Mouse (Mus musculus): ENCODE measurements around the gene Lima1. TPM values are rescaled to one million over a fixed set of nuclear protein-coding genes. Genes with fewer than 3 reads are reported as not detected.

Gene Lima1
- polyA plus RNA-seq, 1 experiment from 2014 or later = 18.6 TPM

DNA sequence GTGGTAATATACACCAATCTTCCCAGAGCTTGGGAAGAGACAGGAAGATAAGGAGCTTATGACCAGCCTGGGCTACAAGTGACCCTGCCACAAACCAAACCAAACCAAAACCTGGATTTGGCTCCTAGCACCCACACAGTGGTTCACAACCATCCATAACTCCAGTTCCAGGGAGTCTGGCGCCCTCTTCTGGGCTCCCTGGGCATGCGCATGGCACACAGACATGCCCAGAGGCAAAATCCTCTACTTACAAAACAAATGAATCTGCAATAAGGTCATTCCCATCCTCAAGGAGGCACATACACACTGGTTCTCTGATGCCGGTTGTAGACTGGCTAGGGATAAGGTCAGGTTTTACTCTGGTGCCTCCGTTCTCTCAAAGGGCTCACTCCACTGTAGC, 59.3 kb downstream of the Lima1 start:
- WGBS = 92% methylated on average over 4 of the region's 4 CpGs
- H3K36me3 ChIP-seq (ENCODE audit: control insufficient read depth, insufficient read depth, low read length) = peaks cover 16% of the 10 kb centered on the region; the same call in 1 of the 2 replicates
- H3K4me2 ChIP-seq (ENCODE audit: low read length) = no peak overlapping the region
- H3K27me3 ChIP-seq (ENCODE audit: control insufficient read depth, insufficient read depth, low read length) = no peaks in the 10 kb centered on the region
- peaks cover 0 to 8% of the 10 kb centered on the region in 2 experiments; a peak in 1 of 4 replicates for H3K4me1 ChIP-seq (ENCODE audit: control insufficient read depth in 2 of 2, insufficient read depth in 2 of 2, low read length in 2 of 2)
- H3K9ac ChIP-seq (ENCODE audit: low read length) = no peak overlapping the region
- no peak for ATAC-seq (ENCODE audit: insufficient number of reproducible peaks, insufficient read depth, low FRiP score, low read depth)
- H3K9me3 ChIP-seq (ENCODE audit: control insufficient read depth, low read length) = 0 out of 2 replicates have a peak, but pooled peaks cover 4% of the 10 kb centered on the region
- no peak overlapping the region for H3K27ac ChIP-seq (replicated peaks in 1 of 2; ENCODE audit: control insufficient read depth in 1 of 2, insufficient read depth in 1 of 2, low read depth in 2 of 2, low read length in 2 of 2)
- H3K4me3 ChIP-seq (ENCODE audit: control insufficient read depth in 1 of 2, insufficient read depth in 1 of 2, low read depth in 1 of 2, low read length in 2 of 2) = no peak overlapping the region

DNA sequence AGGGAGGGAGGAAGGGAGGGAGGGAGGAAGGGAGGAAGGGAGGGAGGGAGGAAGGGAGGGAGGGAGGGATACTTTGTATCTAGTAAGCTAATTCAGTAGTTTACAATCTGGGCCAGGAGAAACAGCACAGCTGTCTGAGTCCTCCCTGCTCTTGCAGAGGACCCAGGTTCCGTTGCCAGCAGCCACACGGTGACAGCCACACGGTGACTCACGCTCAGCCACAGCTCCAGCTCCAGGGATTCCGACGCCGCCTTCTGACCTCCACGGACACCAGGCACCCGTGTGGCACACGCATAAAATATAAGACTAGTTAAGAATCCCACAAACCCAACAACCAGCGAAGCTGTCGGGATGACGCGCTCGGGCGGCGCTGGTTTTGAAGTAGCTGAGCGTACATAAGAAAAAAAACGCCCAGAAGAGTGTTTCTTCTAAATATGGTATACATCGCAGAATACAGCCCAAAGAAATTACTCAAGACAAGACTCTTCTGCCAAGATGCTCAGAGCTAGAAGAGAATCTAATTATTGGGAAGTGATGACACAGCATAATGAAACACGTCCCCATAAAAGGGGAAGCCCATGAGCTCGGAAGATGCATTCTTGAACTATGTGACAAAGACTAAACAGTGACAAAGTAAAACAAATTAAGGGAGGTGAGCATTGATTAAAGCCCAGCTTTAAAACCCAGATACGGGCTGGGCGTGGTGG, 60.5 kb downstream of the Lima1 start:
- 0 out of 2 replicates have a peak, but pooled peaks cover 4% of the 10 kb centered on the region for H3K9me3 ChIP-seq (ENCODE audit: control insufficient read depth, low read length)
- no peak for ATAC-seq (ENCODE audit: insufficient number of reproducible peaks, insufficient read depth, low FRiP score, low read depth)
- WGBS = 91% methylated on average over 24 of the region's 24 CpGs
- H3K36me3 ChIP-seq (ENCODE audit: control insufficient read depth, insufficient read depth, low read length) = peaks cover 16% of the 10 kb centered on the region; the same call in 1 of the 2 replicates
- peaks cover 0 to 8% of the 10 kb centered on the region in 2 experiments; a peak in 1 of 4 replicates for H3K4me1 ChIP-seq (ENCODE audit: control insufficient read depth in 2 of 2, insufficient read depth in 2 of 2, low read length in 2 of 2)
- H3K9ac ChIP-seq (ENCODE audit: low read length) = no peak overlapping the region
- H3K27ac ChIP-seq (replicated peaks in 1 of 2; ENCODE audit: control insufficient read depth in 1 of 2, insufficient read depth in 1 of 2, low read depth in 2 of 2, low read length in 2 of 2) = no peak overlapping the region
- H3K4me2 ChIP-seq (ENCODE audit: low read length) = no peak overlapping the region
- H3K27me3 ChIP-seq (ENCODE audit: control insufficient read depth, insufficient read depth, low read length) = no peaks in the 10 kb centered on the region
- no peak overlapping the region for H3K4me3 ChIP-seq (ENCODE audit: control insufficient read depth in 1 of 2, insufficient read depth in 1 of 2, low read depth in 1 of 2, low read length in 2 of 2)

DNA sequence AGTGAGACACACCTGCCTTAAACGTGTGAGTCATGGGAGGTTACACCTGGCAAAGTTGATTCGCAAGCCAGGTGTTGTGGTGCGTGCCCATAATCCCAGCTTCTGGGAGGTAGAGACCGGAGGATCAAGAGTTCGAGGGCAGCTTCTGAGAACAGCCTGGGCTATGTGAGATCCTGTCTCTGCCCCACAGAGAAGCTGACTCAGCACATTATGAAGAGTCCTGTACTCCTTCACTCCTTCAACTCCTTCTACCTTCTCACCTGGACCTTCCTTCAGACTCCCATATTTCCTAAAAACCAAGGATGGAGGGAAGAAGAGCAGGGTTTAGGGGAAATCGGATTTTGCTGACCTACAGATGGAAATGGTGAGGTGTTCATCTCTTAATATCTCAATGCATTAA, 61.6 kb downstream of the Lima1 start:
- Histone ChIP-seq H3K27me3 (ENCODE audit: control insufficient read depth, insufficient read depth, low read length) (no peaks in the 10 kb centered on the region), H3K4me3 (ENCODE audit: control insufficient read depth in 1 of 2, insufficient read depth in 1 of 2, low read depth in 1 of 2, low read length in 2 of 2) (no peak overlapping the region), H3K36me3 (ENCODE audit: control insufficient read depth, insufficient read depth, low read length) (peaks cover 16% of the 10 kb centered on the region; the same call in 1 of the 2 replicates), H3K9ac (ENCODE audit: low read length) (no peak overlapping the region), H3K4me1 (ENCODE audit: control insufficient read depth in 2 of 2, insufficient read depth in 2 of 2, low read length in 2 of 2) (peaks cover 0 to 8% of the 10 kb centered on the region in 2 experiments; a peak in 1 of 4 replicates), H3K27ac (replicated peaks in 1 of 2; ENCODE audit: control insufficient read depth in 1 of 2, insufficient read depth in 1 of 2, low read depth in 2 of 2, low read length in 2 of 2) (no peak overlapping the region), H3K9me3 (ENCODE audit: control insufficient read depth, low read length) (0 out of 2 replicates have a peak, but pooled peaks cover 4% of the 10 kb centered on the region), H3K4me2 (ENCODE audit: low read length) (no peak overlapping the region)
- 97% methylated on average over 6 of the region's 6 CpGs for WGBS
- ATAC-seq (ENCODE audit: insufficient number of reproducible peaks, insufficient read depth, low FRiP score, low read depth) = no peak

DNA sequence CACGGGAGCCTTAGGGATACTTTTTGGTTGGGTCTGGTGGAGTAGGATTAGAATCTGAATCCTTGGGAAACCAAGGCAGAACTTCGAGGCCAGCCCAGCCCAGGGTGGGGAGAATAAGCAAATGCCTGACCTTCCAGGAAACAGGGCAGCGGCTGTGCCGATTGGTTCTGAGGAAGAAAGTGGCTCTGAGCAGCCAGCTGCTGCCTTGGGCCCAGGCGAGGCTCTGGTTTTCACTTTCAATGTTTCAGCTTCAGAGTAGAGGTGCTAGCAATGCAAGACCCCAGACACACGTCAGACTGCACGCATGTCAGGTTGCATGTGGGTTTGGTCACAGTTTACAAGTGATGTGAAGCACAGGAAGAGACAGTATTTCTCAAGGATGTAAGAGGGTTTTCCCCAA, 63.2 kb downstream of the Lima1 start:
- peaks cover 7 to 16% of the 10 kb centered on the region in 2 experiments for H3K4me1 ChIP-seq (ENCODE audit: control insufficient read depth in 2 of 2, insufficient read depth in 2 of 2, low read length in 2 of 2)
- no peak overlapping the region for H3K9ac ChIP-seq (ENCODE audit: low read length)
- H3K9me3 ChIP-seq (ENCODE audit: control insufficient read depth, low read length) = 0 out of 2 replicates have a peak, but pooled peaks cover 4% of the 10 kb centered on the region
- H3K4me3 ChIP-seq (ENCODE audit: control insufficient read depth in 1 of 2, insufficient read depth in 1 of 2, low read depth in 1 of 2, low read length in 2 of 2) = no peak overlapping the region
- no peak for ATAC-seq (ENCODE audit: insufficient number of reproducible peaks, insufficient read depth, low FRiP score, low read depth)
- H3K4me2 ChIP-seq (ENCODE audit: low read length) = no peak overlapping the region
- H3K36me3 ChIP-seq (ENCODE audit: control insufficient read depth, insufficient read depth, low read length) = peaks cover 23% of the 10 kb centered on the region; the same call in 1 of the 2 replicates
- no peaks in the 10 kb centered on the region for H3K27me3 ChIP-seq (ENCODE audit: control insufficient read depth, insufficient read depth, low read length)
- WGBS = 65% methylated on average over 7 of the region's 7 CpGs
- no peak overlapping the region for H3K27ac ChIP-seq (replicated peaks in 1 of 2; ENCODE audit: control insufficient read depth in 1 of 2, insufficient read depth in 1 of 2, low read depth in 2 of 2, low read length in 2 of 2)

DNA sequence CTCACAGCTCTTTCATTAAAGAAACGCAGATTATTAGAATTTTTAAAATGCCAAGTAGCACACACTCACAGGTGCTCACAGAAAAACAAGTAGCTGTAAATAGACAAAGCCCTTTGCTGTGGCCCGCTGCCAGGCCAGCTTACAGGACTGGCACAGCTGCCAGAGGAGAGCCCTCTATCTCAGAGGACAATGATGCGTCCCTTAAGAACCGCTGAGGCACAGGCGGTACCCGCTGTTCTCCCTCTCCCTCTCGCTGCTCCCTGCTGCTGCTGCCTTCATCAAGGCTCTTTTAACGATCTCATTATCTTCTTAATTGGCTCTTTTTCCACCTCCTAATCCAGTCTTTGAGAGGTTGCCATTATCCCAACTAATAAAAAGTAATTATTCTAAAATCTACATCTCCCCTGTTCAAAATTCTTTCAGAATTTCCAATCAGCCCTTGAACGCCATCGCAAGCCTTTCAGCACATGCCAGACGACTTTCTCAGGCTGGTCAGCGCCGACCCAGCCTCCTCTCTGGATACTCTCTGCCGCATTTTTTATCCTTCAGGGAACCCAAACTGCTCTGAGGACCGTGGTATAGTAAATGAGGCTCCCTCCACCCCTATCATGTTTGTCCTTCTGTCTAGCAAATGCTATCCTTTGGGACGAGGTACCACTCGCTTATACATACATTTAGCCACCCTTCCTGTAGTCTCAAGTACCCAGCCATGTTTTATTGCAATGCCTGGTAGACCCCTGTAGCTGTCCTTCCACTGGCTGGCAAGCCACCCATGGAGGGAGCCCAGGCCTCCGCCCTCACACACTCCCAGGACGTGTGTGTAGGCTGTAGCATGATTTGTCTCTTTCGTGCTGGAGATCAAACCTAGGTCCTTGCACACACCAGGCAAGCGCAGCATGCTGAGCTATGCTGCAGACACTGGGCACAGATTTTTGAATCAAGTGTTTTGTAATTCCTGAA, 67.2 kb downstream of the Lima1 start:
- WGBS = 45% methylated on average over 21 of the region's 21 CpGs
- Histone ChIP-seq H3K4me1 (ENCODE audit: control insufficient read depth in 2 of 2, insufficient read depth in 2 of 2, low read length in 2 of 2) (peaks cover 13 to 22% of the 10 kb centered on the region in 2 experiments), H3K36me3 (ENCODE audit: control insufficient read depth, insufficient read depth, low read length) (peaks cover 36% of the 10 kb centered on the region), H3K9me3 (ENCODE audit: control insufficient read depth, low read length) (no peaks in the 10 kb centered on the region), H3K4me2 (ENCODE audit: low read length) (0 out of 2 replicates have a peak overlapping the region, but pooled peaks have one; percentile 21), H3K27me3 (ENCODE audit: control insufficient read depth, insufficient read depth, low read length) (no peaks in the 10 kb centered on the region), H3K27ac (replicated peaks in 1 of 2; ENCODE audit: control insufficient read depth in 1 of 2, insufficient read depth in 1 of 2, low read depth in 2 of 2, low read length in 2 of 2) (no peak overlapping the region; a peak in 1 of 4 replicates), H3K9ac (ENCODE audit: low read length) (peak overlapping the region; percentile 2; the same call in 1 of the 2 replicates), H3K4me3 (ENCODE audit: control insufficient read depth in 1 of 2, insufficient read depth in 1 of 2, low read depth in 1 of 2, low read length in 2 of 2) (no peak overlapping the region)
- ATAC-seq (ENCODE audit: insufficient number of reproducible peaks, insufficient read depth, low FRiP score, low read depth) = no peak

DNA sequence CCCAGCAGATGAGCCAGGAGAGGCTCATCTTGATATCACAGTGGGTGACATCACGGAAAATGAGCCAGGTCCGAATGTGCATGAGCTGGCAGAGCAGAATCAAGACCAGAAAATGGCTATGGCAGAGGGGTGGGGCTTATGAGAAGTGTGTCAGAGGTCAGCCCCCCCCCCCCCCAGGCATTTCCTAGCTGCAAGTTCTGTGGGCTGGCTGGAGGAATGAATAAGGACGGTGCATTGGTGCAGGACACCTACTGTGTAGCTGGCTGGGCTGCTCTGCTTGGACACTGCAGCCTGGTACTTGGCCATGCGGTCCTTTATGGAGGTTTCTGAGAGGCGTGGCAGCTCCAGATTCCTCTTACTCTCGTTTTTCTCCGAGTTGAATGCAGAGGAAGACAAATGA, 69.1 kb downstream of the Lima1 start:
- Histone ChIP-seq H3K27me3 (ENCODE audit: control insufficient read depth, insufficient read depth, low read length) (no peaks in the 10 kb centered on the region), H3K9me3 (ENCODE audit: control insufficient read depth, low read length) (no peaks in the 10 kb centered on the region), H3K36me3 (ENCODE audit: control insufficient read depth, insufficient read depth, low read length) (peaks cover 36% of the 10 kb centered on the region), H3K4me3 (ENCODE audit: control insufficient read depth in 1 of 2, insufficient read depth in 1 of 2, low read depth in 1 of 2, low read length in 2 of 2) (no peak overlapping the region), H3K4me1 (ENCODE audit: control insufficient read depth in 2 of 2, insufficient read depth in 2 of 2, low read length in 2 of 2) (peaks cover 23 to 34% of the 10 kb centered on the region in 2 experiments), H3K4me2 (ENCODE audit: low read length) (no peak overlapping the region), H3K27ac (replicated peaks in 1 of 2; ENCODE audit: control insufficient read depth in 1 of 2, insufficient read depth in 1 of 2, low read depth in 2 of 2, low read length in 2 of 2) (no peak overlapping the region), H3K9ac (ENCODE audit: low read length) (no peak overlapping the region)
- WGBS = 56% methylated on average over 7 of the region's 7 CpGs
- no peak for ATAC-seq (ENCODE audit: insufficient number of reproducible peaks, insufficient read depth, low FRiP score, low read depth)

DNA sequence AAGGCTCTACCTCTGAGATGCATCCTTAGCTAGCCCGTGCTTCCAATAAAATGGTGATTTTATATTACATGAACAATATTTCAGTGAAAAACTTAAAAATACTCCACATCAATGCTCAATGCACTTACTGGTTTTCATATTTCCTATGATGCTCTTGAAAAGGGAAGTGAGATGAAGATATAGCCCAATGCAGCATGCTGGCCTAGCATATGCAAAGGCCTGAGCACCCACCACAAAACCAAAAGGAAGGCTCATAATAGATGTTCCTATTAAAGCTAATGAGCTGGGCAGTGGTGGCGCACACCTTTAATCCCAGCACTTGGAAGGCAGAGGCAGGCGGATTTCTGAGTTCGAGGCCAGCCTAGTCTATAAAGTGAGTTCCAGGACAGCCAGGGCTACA, 69.6 kb downstream of the Lima1 start:
- Histone ChIP-seq H3K4me1 (ENCODE audit: control insufficient read depth in 2 of 2, insufficient read depth in 2 of 2, low read length in 2 of 2) (peaks cover 23 to 34% of the 10 kb centered on the region in 2 experiments), H3K27ac (replicated peaks in 1 of 2; ENCODE audit: control insufficient read depth in 1 of 2, insufficient read depth in 1 of 2, low read depth in 2 of 2, low read length in 2 of 2) (no peak overlapping the region), H3K9me3 (ENCODE audit: control insufficient read depth, low read length) (no peaks in the 10 kb centered on the region), H3K27me3 (ENCODE audit: control insufficient read depth, insufficient read depth, low read length) (no peaks in the 10 kb centered on the region), H3K4me2 (ENCODE audit: low read length) (no peak overlapping the region), H3K4me3 (ENCODE audit: control insufficient read depth in 1 of 2, insufficient read depth in 1 of 2, low read depth in 1 of 2, low read length in 2 of 2) (no peak overlapping the region), H3K36me3 (ENCODE audit: control insufficient read depth, insufficient read depth, low read length) (peaks cover 38% of the 10 kb centered on the region), H3K9ac (ENCODE audit: low read length) (no peak overlapping the region)
- 91% methylated on average over 4 of the region's 4 CpGs for WGBS
- no peak for ATAC-seq (ENCODE audit: insufficient number of reproducible peaks, insufficient read depth, low FRiP score, low read depth)
